Mouse (Mus musculus): Measurements from ENCODE around the gene Acat3.
"Not testable (repeated sequence)": the region's sequence is repeated elsewhere in the genome, so short reads cannot be mapped to it uniquely, and the experiment has no call there.

Acat3 gene

DNA sequence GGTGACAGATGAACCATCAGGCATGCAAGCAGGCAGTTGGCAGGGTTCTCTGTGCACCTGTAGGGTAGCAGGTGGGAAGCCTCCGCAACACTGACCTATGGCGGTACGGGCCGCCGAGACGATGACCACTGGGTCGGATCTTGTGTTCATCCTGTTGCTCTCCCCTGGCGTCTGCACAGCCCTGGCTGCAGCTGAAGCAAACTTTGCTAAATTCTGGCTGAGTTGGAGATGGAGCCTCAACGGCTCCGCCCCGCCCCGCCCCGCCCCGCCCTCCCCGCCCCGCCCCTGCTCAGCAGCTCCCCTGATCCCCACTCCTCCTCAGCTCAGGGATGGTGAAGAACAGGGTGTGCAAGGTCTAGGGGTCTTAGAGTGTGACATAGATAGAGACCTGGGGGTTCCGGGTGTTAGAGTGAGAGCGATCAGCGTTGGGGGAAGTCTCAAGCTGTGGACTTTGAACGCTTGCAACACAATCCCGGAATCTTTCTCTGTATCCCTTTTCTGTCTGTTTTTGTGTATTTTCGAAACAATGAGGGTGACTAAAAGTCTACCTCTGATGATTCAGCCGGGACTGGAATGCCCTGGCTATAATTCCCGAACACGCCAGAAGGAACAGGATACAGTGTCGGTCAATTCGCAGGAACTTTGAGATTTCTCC lies at the start of gene Acat3:
Gene Acat3 (minus strand): TSS at position 450 of the 655 bp plus-strand sequence.
- peak; percentile 70 for DNase-seq

DNA sequence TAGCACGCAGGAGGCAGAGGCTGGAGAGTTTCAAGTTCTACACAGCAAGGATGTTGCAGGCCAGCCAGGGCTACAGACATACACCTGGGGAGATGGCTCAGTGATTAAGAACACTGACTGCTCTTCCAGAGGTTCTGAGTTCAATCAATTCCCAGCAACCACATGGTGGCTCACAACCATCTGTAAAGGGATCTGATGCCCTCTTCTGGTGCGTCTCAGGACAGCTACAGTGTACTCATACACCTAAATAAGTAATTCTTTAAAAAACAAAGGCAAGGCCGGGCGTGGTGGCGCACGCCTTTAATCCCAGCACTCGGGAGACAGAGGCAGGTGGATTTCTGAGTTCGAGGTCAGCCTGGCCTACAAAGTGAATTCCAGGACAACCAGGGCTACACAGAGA lies 47.7 kb upstream of the Acat3 start:
- not testable (repeated sequence) for DNase-seq

DNA sequence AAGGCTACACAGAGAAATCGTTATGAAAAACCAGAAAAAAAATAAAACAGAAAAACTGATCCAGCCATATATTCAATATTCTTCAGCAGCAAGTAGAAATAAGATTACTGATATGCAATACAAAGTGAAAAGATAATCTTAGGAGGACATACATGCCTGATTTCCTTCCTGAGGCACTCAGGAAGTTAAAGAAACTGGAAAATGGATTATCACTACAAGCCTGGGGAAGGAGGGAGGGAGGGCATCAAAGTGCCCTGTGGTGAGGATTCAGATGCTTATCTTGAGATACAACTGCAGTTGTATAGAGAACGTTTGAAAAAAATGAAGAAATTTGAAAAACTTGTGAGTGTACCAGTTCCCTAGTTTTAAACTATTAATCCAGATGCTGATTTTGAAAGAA lies 43.6 kb upstream of the Acat3 start:
- DNase-seq = no peak

DNA sequence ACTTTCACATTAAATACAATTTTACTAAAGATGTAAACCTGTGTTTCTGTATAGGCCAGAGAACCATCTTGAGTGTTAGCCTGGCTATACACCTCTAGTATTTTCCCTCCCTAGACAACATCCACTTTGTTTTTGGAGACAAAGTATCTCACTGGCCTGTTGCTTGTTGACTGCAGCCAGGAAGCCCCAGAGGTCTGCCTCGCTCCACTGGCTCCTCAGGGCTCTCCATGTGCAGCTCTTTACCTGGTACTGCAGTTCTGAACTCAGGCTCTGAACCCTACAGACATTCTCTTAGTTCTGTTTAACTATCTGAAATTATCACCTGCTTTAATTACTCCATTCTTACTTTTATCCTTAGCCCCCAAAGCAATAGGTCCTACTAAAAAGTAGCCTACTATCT lies 38.1 kb upstream of the Acat3 start:
- no peak for DNase-seq

DNA sequence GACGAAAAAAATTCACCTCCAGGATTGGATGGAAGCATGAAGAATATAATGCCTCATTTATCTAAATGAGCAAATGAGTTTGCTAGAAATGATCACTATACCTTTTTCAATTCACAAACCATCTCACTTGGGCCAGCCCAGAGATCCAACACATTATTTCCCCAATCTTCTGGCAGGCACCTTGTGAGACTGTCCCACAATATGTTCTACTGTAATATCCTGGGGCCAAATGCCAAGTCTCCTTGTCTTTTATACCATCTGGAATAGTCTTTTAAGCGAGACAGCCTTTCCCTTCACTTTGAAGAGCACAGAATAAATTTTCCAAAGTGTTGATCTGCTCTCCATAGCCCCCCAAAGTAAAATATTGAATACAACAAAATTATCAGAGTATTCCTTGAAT lies 33.5 kb upstream of the Acat3 start:
- DNase-seq = no peak

DNA sequence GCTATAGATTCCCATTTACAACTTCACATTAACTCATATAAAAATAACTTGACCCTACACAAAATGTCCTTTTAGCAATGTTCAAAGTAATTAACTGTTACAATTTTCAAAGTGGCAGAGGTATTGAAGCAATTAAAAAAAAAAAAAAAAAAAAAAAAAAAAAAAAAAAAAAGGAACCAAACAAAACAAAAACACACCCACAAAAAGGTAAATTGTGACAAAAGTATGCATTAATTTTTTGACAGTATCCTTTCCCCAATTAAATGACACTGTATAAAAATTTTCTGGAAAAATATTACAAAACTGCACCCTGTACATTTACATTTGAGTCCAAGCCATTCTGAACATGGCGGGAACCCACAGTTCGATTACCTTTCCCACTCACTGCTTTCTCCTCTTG lies 26.8 kb upstream of the Acat3 start:
- no peak for DNase-seq

DNA sequence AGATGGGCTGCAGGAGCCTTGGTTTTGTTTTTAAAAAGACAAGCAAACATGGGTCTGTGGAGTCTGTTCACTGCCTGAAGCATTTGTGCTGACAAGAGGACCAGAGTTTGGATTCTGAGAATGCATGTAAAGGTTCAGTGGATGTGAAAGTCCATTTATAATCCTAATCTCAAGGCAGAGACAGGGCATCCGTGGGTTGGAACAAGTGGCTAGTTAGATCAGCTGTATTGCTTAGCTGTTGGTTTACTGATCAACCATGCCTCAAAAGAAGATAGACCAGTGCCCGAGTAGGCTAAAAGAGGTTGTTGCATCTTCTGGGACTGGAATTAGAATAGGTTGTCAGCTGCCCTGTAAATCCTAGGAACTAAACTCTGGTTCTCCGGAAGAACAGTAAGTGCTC lies 23.1 kb upstream of the Acat3 start:
- DNase-seq = no peak

DNA sequence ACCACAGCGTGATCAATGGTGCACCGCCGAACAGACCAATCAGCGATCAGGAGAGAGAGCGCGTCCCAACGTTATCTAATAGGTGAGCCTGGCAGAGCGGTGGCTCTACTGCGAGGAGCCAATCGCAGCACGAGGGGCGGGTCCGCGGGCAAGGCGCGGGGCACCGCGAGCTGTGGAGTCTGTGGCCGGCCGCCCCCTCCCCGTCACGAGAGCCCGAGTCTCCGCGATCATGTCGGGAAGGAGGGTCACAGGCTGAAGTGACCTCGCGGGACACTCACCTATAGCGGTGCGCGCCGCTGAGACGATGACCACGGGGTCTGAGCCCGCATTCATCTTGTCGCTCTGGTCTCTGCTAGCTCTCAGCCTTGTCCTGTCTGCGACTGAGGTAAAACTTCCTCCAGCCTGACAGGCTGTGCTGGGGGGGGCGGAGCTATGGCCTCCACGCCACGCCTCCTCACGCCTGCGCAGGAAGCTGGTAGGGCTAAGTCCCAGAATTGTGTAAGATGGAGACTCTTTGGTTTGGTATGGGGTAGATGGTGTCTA lies 20.0 kb upstream of the Acat3 start, which contains the start of gene Acat2:
Gene Acat2 (minus strand): TSS at position 417 of the 543 bp plus-strand sequence.
- DNase-seq = peak; percentile 96

DNA sequence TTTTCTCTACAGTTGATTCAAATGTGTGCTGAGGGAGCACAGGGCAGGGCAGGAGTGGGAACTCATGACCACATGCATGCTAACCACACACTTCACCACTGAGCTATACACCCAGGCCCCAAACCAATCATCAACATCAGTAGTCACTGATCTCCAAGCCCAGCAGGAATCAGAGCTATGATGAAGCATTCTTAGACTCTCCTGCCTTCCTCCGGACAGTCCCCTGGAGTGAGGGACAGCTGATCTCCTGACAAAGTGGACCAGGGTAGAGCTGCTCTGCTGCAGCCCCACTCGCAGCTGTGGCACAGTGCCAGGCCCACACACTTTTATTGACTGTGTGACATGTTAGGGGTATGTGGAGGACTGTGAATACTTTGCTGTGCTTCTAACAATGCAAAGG lies 19.0 kb upstream of the Acat3 start:
- peak; percentile 52 for DNase-seq

DNA sequence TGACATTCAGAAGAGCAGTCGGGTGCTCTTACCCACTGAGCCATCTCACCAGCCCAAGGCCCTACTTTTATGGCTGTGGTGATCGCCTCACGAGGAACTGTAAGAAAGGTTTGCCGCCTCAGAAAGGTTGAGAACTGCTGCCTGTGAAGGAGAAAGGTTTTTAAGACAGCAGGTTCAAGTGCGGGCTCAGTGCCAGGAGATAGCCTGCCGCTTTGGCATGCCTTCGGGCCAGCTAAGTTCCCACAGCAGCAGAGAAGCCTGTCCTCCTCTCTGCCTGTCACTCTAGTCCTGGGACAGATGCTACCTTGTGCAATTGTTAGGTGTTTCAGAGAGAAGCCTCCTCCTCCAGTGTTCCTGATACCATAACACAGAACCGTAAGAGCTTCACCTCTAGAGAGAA lies 16.3 kb upstream of the Acat3 start:
- no peak for DNase-seq

DNA sequence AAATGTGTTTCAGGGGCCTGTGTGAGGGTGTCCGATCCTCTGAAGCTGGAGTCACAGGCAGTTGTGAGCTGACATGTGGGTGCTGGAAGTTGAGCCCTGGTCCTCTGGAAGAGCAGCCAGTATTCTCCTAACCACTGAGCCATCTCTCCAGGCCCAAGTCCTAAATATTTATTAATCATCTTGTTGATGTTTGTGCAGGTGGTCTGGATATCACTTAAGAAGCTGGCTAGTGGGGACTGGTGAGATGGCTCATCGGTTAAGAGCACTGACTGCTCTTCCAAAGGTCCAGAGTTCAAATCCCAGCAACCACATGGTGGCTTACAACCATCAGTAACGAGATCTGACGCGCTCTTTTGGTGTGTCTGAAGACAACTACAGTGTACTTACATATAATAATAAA lies 9.3 kb upstream of the Acat3 start:
- no peak for DNase-seq

DNA sequence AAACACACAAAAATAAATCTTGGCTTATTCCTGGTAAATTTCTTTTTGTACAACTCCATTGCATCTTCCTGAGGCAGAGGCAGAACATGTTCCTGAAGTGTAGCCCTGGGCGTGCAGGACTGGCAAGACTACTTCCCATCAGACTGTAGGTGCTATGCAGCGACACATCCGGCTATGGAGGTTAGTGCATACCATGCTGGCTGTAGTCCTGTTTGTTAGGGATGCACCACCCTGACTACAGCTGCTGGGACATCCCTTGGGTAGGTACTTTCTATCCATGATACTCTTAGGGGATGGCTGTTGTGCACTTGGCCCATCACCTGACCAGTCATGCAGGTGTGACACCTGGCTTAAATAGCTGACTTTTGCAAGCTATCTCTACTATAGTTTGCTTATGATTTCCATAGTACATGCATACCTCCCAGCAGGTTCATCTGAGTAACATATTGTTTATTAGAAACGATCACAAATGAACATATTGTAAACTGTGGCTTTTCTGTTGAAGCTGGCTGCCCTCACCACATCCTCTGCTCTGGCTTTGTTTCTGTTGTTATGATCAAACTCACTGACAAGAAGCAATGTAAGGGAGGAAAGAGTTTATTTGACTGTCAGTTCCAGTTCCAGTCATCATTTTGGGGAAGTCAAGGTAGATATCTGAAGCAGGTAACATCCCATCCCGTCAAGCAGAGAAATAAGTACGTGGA lies 2.2 kb upstream of the Acat3 start:
- no peak for DNase-seq

DNA sequence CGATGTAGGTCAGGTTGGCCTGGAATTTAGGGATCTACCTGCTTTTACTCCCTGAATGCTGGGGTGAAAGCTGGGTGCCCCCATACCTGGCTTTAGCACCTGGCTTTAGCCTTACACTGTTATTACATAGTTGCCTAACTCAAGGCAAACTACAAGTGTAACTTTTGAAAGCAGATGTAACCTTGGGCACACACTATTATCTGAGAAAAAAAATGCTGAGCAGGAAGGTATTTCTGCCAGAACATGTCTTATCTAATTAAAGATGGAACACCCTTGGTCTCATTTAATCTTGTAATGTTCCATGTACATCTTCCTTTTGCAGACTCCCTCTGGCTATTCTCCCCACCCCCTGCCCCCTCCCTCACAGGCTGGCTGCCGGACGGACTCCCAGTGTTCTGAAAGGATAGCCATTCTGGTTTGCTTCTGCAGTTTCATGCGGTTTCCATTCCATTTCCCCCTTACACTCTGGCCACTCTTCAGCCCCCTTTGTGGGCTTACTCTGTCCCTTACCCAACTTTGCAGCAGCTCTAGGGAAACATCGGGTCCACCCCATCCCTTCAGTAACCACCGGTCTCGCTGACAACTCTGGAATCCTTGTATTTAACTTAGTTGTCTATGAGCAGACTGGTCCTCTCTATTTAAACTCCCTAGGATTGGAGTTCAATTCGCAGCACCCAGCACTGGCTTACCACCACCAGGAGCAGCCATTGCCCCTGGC lies 1.3 kb upstream of the Acat3 start:
- DNase-seq = no peak

DNA sequence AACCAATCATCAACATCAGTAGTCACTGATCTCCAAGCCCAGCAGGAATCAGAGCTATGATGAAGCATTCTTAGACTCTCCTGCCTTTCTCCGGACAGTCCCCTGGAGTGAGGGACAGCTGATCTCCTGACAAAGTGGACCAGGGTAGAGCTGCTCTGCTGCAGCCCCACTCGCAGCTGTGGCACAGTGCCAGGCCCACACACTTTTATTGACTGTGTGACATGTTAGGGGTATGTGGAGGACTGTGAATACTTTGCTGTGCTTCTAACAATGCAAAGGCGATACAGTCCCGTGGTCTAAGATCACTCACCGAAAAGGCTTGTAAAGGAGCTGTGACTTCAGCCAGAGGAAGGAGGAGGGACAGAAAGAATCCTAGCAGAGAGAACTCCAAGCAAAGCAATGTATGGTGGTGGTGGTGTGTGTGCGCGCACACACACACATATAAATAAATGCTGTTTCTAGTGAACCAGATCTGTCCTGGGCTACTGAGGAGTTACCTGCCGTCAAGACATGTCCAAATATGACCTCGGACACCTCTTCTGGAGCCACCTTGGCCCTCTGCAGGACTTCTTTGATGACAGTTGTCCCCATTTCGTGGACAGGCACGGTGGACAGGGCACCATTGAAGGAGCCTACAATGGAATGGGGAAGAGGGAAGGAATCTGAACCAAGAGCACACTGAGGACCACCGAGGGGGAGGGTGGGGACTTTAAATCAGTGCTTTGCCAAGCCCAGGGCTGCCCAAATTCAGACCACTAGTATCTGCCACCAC lies 837 bp downstream of the Acat3 start:
- not testable (repeated sequence) for DNase-seq

DNA sequence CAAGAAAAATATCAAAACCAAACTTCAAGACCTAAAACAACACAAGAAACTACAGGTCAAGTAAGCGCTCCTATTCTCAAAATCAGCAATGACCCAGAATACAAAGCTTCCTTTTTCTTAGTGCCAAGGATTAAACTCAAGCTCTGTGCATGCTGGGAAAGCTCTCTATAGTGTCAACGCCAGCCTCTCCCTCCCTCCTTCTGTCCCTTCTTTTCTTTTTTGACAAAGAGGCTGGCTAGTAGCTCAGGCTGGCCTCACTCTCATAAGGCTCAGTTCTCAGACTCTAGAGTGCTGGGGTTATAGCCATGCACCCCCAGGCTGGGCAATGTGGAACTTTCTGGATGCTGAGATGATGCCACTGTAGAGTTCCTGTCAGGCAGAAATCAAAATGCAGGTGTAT lies 2.3 kb downstream of the Acat3 start:
- DNase-seq = no peak

DNA sequence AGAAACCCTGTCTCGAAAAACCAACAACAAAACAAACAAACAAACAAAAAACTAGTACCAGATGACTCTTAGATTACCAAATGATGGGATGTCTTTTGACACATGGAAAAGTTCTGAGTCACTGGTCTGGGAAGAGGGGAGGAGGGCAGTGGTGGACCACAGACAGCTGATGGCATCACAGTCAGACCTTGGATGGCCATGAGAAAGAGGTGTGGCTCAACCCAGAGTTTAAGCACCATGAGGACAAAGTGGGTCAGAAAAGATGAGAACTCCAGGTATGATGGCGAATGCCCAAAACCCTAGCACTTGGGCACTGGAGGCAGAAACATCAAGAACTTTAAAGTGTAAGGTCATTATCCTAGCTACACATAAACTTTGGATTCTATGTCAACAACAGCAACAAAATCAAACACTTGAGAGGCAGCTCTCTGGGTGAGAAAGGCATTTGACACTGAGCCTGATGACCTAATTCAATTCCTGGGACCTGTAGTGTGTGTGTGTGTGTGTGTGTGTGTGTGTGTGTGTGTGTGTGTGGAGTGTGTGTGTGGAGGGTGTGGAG lies 2.9 kb downstream of the Acat3 start:
- DNase-seq = no peak

DNA sequence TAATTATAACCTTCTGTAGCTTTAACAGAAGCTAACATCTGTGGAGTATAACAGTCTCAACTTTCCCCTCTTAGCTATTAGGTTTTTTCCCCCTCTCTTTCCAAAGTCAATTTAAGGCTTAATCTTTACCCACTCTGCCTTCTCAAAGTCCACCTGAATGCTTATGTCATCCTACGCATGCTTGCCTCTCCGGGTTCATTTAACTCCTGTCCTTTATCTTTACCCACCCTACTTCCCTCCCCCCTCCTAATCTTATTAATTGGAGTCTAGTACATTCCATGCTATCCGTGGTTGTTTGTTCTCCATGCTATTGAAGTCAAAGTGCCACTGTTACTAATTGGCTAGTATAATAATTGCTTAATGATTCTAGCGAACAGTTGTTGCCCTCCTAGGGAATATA lies 4.7 kb downstream of the Acat3 start:
- DNase-seq = no peak

DNA sequence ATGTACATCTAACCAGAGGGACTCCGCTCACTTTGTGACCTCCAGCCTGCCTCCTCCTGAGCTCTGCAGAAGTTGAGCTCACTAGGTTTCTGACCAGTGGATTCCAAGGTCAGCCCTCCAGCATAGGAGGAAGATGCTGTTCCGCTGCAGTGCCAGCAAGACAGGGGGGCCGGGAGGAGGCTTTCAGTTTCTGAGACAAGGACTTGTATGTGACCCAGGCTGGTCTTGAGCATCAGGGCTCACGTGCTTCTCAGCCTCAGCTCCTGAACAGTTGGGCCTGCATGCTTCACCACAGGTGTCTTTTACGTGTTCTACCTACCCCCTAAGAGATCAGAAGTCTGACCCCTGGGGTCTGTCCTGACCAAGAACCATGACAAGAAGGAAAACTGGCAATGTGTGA lies 8.8 kb downstream of the Acat3 start:
- not testable (repeated sequence) for DNase-seq

DNA sequence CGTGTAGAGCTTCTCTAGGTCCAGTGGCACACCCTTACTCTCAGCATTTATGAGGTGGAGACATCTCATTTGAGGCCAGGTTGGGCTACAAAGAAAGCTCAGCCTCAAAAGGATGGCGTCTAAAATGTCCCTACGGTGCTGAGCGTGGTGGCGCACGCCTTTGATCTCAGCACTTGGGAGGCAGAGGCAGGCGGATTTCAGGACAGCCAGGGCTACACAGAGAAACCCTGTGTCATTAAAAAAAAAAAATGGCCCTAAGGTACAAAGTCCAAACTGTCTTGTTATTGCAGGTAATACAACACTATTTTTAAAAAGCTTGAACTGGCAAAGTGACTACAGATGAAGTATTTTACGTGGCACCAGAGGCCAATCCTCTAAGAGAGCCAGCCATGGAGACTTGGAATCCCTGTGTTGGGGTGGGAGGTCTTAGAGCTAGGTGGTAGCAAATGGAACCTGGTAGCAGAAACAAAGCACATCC lies 14.7 kb downstream of the Acat3 start:
- no peak for DNase-seq

DNA sequence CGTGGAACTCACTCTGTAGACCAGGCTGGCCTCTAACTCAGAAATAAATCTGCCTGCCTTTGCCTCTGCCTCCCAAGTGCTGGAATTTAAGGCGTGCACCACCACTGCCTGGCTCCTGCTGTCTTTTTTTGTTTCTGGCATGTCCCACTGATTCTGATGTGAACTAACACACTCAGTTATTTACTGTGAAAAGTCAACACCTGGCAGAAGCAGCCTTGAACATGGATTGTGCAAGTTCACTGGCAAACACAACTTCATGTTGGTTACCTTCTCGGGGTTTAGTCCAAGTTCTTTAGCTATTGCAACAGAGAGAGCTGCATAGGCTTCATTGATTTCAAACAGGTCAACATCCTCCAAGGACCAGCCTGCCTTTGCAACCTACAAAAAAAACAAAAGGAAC lies 15.4 kb downstream of the Acat3 start:
- no peak for DNase-seq

DNA sequence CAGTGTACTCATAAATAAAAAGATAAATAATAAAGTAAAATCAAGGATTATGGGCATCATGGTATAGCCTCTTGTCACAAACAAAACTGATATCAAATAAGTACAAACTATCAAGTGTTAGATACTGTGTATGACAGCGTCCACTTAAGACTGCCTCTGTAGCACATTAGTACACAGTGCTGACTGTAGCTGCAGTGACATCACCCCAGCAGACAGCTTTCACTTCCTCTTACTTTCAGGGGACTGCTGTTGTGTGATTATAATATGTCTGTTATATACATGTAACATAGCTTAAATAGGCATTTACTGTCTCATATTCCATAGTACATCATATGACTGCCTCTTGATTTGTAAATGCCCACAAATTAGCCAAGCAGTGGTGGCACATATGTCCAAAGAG lies 19.3 kb downstream of the Acat3 start:
- DNase-seq = no peak

DNA sequence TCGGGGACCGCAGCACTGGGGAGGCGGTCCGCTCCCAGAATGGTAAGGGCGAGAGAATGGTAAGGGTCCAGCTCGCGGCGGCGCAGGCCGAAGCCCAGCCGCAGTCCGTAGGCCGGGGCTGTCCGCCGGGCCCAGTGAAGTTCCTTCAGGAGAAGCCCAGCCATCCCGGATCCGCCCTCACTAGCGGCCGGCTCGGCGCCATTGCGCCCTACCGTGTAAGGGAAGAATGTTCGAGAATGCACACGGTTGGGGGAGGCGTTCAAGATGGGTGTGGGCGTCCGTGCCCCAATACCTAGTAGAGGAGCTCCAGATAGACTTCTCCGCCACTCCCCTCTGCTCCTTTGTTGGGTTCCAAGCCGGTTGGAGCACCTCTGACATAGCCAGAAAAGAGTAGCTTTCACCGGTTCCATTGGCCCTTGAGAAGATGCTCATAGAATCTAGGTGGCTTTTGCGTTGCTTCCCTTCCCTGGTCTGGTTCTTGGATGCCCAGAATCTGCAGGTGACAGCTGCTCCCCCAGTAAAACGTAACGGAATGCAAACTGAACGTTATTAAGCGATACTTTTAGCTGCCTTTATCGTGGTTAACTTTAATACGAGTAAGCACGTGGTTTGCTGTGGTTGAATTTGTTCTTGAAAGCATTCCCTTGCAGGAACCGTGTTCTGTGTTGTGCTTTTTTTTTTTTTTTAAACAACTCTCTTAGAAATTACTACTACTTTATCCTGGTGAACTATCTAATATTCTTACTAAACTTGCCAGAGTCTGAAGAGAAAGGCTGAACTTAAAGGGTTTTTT lies 23.6 kb downstream of the Acat3 start:
- no peak for DNase-seq

Data from cerebellum, adult 11-12 months (tissue).